Mouse (Mus musculus) kidney, adult 2 months (tissue): Measurements from ENCODE around the gene Lonp1.

ENCODE experiments used
- CTCF ChIP-seq: fragments of 200-500 bp; conservative IDR thresholded peaks from 2 replicates; pipeline ENCODE4 v1.5.1; 2011; ENCODE audit warnings: low read depth, mild to moderate bottlenecking, control low read depth, low read length, moderate library complexity, mixed read lengths; ENCODE audit not compliant: insufficient read depth, insufficient read length
- POLR2A ChIP-seq: fragments of 200-500 bp; IDR thresholded peaks from one replicate; pipeline ENCODE4 v1.6.1; 2011; ENCODE audit warnings: low read depth, low read length, control low read depth

DNA sequence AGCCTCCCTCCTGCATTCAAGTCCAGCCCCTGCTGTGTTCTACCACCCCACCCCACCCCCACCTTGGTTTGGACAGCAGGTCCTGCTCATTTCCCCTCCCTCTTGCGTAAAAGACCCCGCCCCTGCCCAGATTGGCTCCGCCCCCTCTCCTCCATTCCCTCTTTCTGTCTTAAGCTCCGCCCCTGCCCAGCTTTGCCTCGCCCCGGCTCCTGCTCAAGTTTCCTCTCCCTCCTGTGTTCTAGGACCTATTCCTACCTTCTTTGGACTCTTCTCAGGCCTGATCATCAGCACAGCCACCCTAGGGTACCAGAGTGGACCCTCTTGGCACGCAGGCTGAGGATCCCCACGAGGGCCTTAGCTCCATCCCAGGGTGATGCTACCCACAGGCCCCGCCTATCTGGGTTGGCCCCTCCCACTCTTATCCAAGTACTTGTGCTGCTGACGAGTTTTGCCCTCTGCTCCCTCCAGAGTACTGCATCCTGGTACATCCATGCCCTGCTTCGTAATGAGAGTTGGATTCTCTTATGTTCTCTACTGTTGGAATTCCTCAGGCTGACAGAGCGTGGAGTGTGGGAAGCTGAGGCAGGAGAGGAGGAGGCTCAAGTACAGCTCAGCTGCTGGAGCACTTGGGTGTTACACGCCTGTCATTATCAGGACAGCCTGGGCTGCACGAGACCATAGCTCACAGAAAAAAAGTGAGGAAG, 14.7 kb downstream of the Lonp1 start:
- no peak for TF ChIP-seq POLR2A
- no peak for TF ChIP-seq CTCF
